ENCODE assay signal across 11 mouse cellular contexts in genomic region chr4:35192725-35193124, GRCm38 (mm10). TPM values are rescaled to one million over a fixed set of nuclear protein-coding genes. Genes with fewer than 3 reads are reported as not detected.
A peak's percentile ranks its signal among the peaks of the same experiment; 100 is the strongest.
DNase-seq lines count a peak whose midpoint lies in the region; ATAC-seq and TF ChIP-seq lines count a peak whose summit lies in the region.
"Had no signal": no experiment of that assay in that cellular context is flagged by ENCODE, and none has a peak within 500 bp of the region (broad histone marks: within the 10 kb centered on the region; RNA-seq: fewer than 3 reads in every experiment).

No protein-coding gene starts in this region.

- H3K4me2 ChIP-seq in kidney, embryonic 15.5 days, result no peak overlapping the region
- no peak overlapping the region for H3K4me2 ChIP-seq in kidney, embryonic 16.5 days (replicated peaks; ENCODE audit: low read depth, low read length)
- no peak overlapping the region for H3K4me2 ChIP-seq in intestine, postnatal 0 days (replicated peaks; ENCODE audit: low read depth)

- WGBS in kidney, embryonic 15.5 days, result 44% methylated on average over 7 of the region's 7 CpGs
- WGBS in kidney, embryonic 16.5 days, result 35% methylated on average over 7 of the region's 7 CpGs
- WGBS in intestine, postnatal 0 days, result 44% methylated on average over 7 of the region's 7 CpGs

- 0 out of 2 replicates have a peak, but pooled peaks have one; percentile 9 for ATAC-seq in kidney, embryonic 15.5 days (replicated peaks; ENCODE audit: low FRiP score)
- ATAC-seq in kidney, embryonic 16.5 days (ENCODE audit: low FRiP score, low TSS enrichment), result no peak
- no peak for ATAC-seq in intestine, postnatal 0 days
- no peak for ATAC-seq in megakaryocyte-erythroid progenitor cell, adult 5-6 weeks (replicated peaks; ENCODE audit: low FRiP score, low TSS enrichment, poor library complexity, severe bottlenecking)

- H3K9ac ChIP-seq in kidney, embryonic 15.5 days, result no peak overlapping the region
- H3K9ac ChIP-seq in kidney, embryonic 16.5 days (replicated peaks; ENCODE audit: low read length), result no peak overlapping the region
- no peak overlapping the region for H3K9ac ChIP-seq in intestine, postnatal 0 days (ENCODE audit: low read depth, low read length)

- peaks cover 8% of the 10 kb centered on the region; the same call in 1 of the 2 replicates for H3K36me3 ChIP-seq in kidney, embryonic 15.5 days
- H3K36me3 ChIP-seq in kidney, embryonic 16.5 days (ENCODE audit: insufficient read depth, low read length), result peaks cover 2% of the 10 kb centered on the region; the same call in 1 of the 2 replicates
- peaks cover 26% of the 10 kb centered on the region; the same call in 1 of the 2 replicates for H3K36me3 ChIP-seq in intestine, postnatal 0 days (ENCODE audit: control insufficient read depth, insufficient read depth)

- no peak overlapping the region for H3K4me3 ChIP-seq in kidney, embryonic 15.5 days (replicated peaks)
- no peak overlapping the region for H3K4me3 ChIP-seq in kidney, embryonic 16.5 days (ENCODE audit: low read length)
- no peak overlapping the region for H3K4me3 ChIP-seq in intestine, postnatal 0 days (ENCODE audit: low read depth, low read length)

- DNase-seq in CD4-positive helper T cell, adult 2 months (ENCODE audit: low read depth, low spot score), result peak; percentile 15
- DNase-seq in Muller cell, postnatal 12 days (ENCODE audit: inconsistent ontology term), result peak; percentile 35
- no peak for DNase-seq in urinary bladder, adult 18-20 months (ENCODE audit: low spot score in 2 of 2)
- DNase-seq in right cerebral cortex, postnatal 36 days (ENCODE audit: low spot score in 2 of 2), result no peak
- DNase-seq: adrenal gland, adult 8-10 months; kidney, adult 18-20 months had no signal

- TF ChIP-seq CTCF in intestine, postnatal 0 days (IDR thresholded peaks at IDR 0.05; ENCODE audit: low read depth), result peak; percentile 67

- H3K27ac ChIP-seq in kidney, embryonic 15.5 days, result no peak overlapping the region
- H3K27ac ChIP-seq in kidney, embryonic 16.5 days (ENCODE audit: low read length), result no peak overlapping the region
- H3K27ac ChIP-seq in intestine, postnatal 0 days (ENCODE audit: low read depth, low read length), result no peak overlapping the region

- H3K4me1 ChIP-seq in kidney, embryonic 15.5 days, result no peaks in the 10 kb centered on the region
- no peaks in the 10 kb centered on the region for H3K4me1 ChIP-seq in kidney, embryonic 16.5 days (ENCODE audit: insufficient read depth, low read length)
- H3K4me1 ChIP-seq in intestine, postnatal 0 days (replicated peaks; ENCODE audit: control insufficient read depth, insufficient read depth, low read length), result no peaks in the 10 kb centered on the region

- no peaks in the 10 kb centered on the region for H3K27me3 ChIP-seq in kidney, embryonic 15.5 days
- no peaks in the 10 kb centered on the region for H3K27me3 ChIP-seq in kidney, embryonic 16.5 days (ENCODE audit: insufficient read depth, low read length)
- no peaks in the 10 kb centered on the region for H3K27me3 ChIP-seq in intestine, postnatal 0 days (replicated peaks; ENCODE audit: control insufficient read depth, insufficient read depth, low read length)

- no peaks in the 10 kb centered on the region for H3K9me3 ChIP-seq in kidney, embryonic 15.5 days (replicated peaks)
- no peaks in the 10 kb centered on the region for H3K9me3 ChIP-seq in kidney, embryonic 16.5 days (ENCODE audit: low read length)
- no peaks in the 10 kb centered on the region for H3K9me3 ChIP-seq in intestine, postnatal 0 days (ENCODE audit: control insufficient read depth)

RNA-seq across cellular contexts. Expression of gene C9orf72, which starts 33.2 kb away (rescaled TPM):
- polyA plus RNA-seq in kidney, embryonic 15.5 days (2015; fragmentation: Nextera tagmentation; extraction: Ambion mirVana), result 9.8 and 11.6 TPM in 2 replicates
- 11.1 and 12.5 TPM in 2 replicates for polyA plus RNA-seq in kidney, embryonic 16.5 days (2015; fragmentation: Nextera tagmentation; extraction: Ambion mirVana)
- 10.1 and 11.1 TPM in 2 replicates for polyA plus RNA-seq in intestine, postnatal 0 days (2015; fragmentation: Nextera tagmentation; extraction: Ambion mirVana)
- total RNA-seq in megakaryocyte-erythroid progenitor cell, adult 5-6 weeks (2014; fragmentation: Nextera tagmentation), result 11.0 and 23.3 TPM in 2 replicates
- total RNA-seq in megakaryocyte-erythroid progenitor cell, adult 5-6 weeks (2017), result 9.1 and 13.8 TPM in 2 replicates

RNA-seq across cellular contexts. Expression of gene Mob3b, which starts 35.4 kb away (rescaled TPM):
- polyA plus RNA-seq in kidney, embryonic 15.5 days (2015; fragmentation: Nextera tagmentation; extraction: Ambion mirVana), result 14.7 and 15.4 TPM in 2 replicates
- 14.7 and 17.2 TPM in 2 replicates for polyA plus RNA-seq in kidney, embryonic 16.5 days (2015; fragmentation: Nextera tagmentation; extraction: Ambion mirVana)
- polyA plus RNA-seq in intestine, postnatal 0 days (2015; fragmentation: Nextera tagmentation; extraction: Ambion mirVana), result 21.0 and 21.2 TPM in 2 replicates
- total RNA-seq in megakaryocyte-erythroid progenitor cell, adult 5-6 weeks (2014; fragmentation: Nextera tagmentation), result 2.1 and 6.6 TPM in 2 replicates
- 2.2 and 3.1 TPM in 2 replicates for total RNA-seq in megakaryocyte-erythroid progenitor cell, adult 5-6 weeks (2017)

RNA-seq across cellular contexts. Expression of gene Ifnk, which starts 40.9 kb away (rescaled TPM):
- polyA plus RNA-seq in kidney, embryonic 15.5 days (2015; fragmentation: Nextera tagmentation; extraction: Ambion mirVana), result 0.28 TPM in 1 of 2 replicates, not detected in the other
- polyA plus RNA-seq in kidney, embryonic 16.5 days (2015; fragmentation: Nextera tagmentation; extraction: Ambion mirVana), result 0.27 and 0.30 TPM in 2 replicates
- 0.25 and 0.51 TPM in 2 replicates for polyA plus RNA-seq in intestine, postnatal 0 days (2015; fragmentation: Nextera tagmentation; extraction: Ambion mirVana)
- not detected in 2 replicates for total RNA-seq in megakaryocyte-erythroid progenitor cell, adult 5-6 weeks (2014; fragmentation: Nextera tagmentation)
- total RNA-seq in megakaryocyte-erythroid progenitor cell, adult 5-6 weeks (2017), result not detected in 2 replicates
- polyA plus RNA-seq: small intestine, adult 2 months had no signal

Comparison
In these comparisons a context has a peak if more than half of its experiments do, and no peak if none do; other contexts are left out.
1. DNase-seq: peak in CD4-positive helper T cell, adult 2 months (single experiment) and Muller cell, postnatal 12 days (single experiment); none in urinary bladder, adult 18-20 months (0 of 2) and right cerebral cortex, postnatal 36 days (0 of 2).